Mouse (Mus musculus) right cerebral cortex, postnatal 14 days (tissue): Measurements from ENCODE around the gene Tdp2.
"Not testable (repeated sequence)": the region's sequence is repeated elsewhere in the genome, so short reads cannot be mapped to it uniquely, and the experiment has no call there.

Experiments
- DNase-seq: peaks from one replicate; pipeline ENCODE4 v3.0.0; 2022

The Tdp2 gene

GRCm38 (mm10) chr13:24825587-24825986 is 5.9 kb upstream of the Tdp2 start:
- DNase-seq: no peak

GRCm38 (mm10) chr13:24826116-24826515 is 5.4 kb upstream of the Tdp2 start:
- no peak for DNase-seq

GRCm38 (mm10) chr13:24830756-24831352 is 625 bp upstream of the Tdp2 start:
- no peak for DNase-seq

- no peak for DNase-seq
These were observed 792 bp downstream of the Tdp2 start for GRCm38 (mm10) chr13:24832131-24832810.

GRCm38 (mm10) chr13:24832811-24833155 is 1.3 kb downstream of the Tdp2 start:
- no peak for DNase-seq

GRCm38 (mm10) chr13:24837765-24838164 is 6.3 kb downstream of the Tdp2 start:
- DNase-seq: not testable (repeated sequence)

- no peak for DNase-seq
These were observed 8.4 kb downstream of the Tdp2 start for GRCm38 (mm10) chr13:24839831-24840230.

GRCm38 (mm10) chr13:24841702-24842101 is 10.2 kb downstream of the Tdp2 start:
- DNase-seq: no peak

GRCm38 (mm10) chr13:24844983-24845955 is 13.8 kb downstream of the Tdp2 start, which contains the start of gene D130043K22Rik:
TSS of gene D130043K22Rik (plus strand) at chr13:24845135.
- DNase-seq: peak; percentile 71

- DNase-seq: no peak
These were observed 17.8 kb downstream of the Tdp2 start for GRCm38 (mm10) chr13:24849318-24849717.

GRCm38 (mm10) chr13:24851989-24852388 is 20.5 kb downstream of the Tdp2 start:
- no peak for DNase-seq

GRCm38 (mm10) chr13:24852570-24852969 is 21.1 kb downstream of the Tdp2 start:
- DNase-seq: no peak

GRCm38 (mm10) chr13:24859115-24859514 is 27.6 kb downstream of the Tdp2 start:
- no peak for DNase-seq

- no peak for DNase-seq
These were observed 29.6 kb downstream of the Tdp2 start for GRCm38 (mm10) chr13:24861084-24861483.

GRCm38 (mm10) chr13:24862021-24862420 is 30.5 kb downstream of the Tdp2 start:
- no peak for DNase-seq

- DNase-seq: peak; percentile 67
These were observed 31.0 kb downstream of the Tdp2 start for GRCm38 (mm10) chr13:24862520-24862919.

- DNase-seq: no peak
These were observed 35.2 kb downstream of the Tdp2 start for GRCm38 (mm10) chr13:24866430-24867402.

GRCm38 (mm10) chr13:24867789-24868188 is 36.3 kb downstream of the Tdp2 start:
- DNase-seq: no peak

GRCm38 (mm10) chr13:24868233-24868632 is 36.8 kb downstream of the Tdp2 start:
- no peak for DNase-seq

GRCm38 (mm10) chr13:24879359-24880040 is 48.0 kb downstream of the Tdp2 start:
- no peak for DNase-seq

- no peak for DNase-seq
These were observed 48.7 kb downstream of the Tdp2 start for GRCm38 (mm10) chr13:24880208-24880607.

- no peak for DNase-seq
These were observed 49.2 kb downstream of the Tdp2 start for GRCm38 (mm10) chr13:24880704-24881103.
